Mouse (Mus musculus) lung, embryonic 16.5 days (tissue): ENCODE results near the gene Ube2n. TPM values are rescaled to one million over a fixed set of nuclear protein-coding genes. Genes with fewer than 3 reads are reported as not detected.

ENCODE experiments used
- ATAC-seq: fragments of 200-750 bp; cut with Nextera tagmentation; 2 replicates; pipeline ENCODE4 v1.8.0; 2017; ENCODE audit warnings: low read depth, mild to moderate bottlenecking, moderate library complexity
- H3K27ac ChIP-seq: fragments of 300-500 bp; sonication (generic); 2 replicates; pipeline ENCODE4 v1.5.1; 2014; ENCODE audit warnings: mild to moderate bottlenecking, control low read depth, low read length
- H3K27me3 ChIP-seq: fragments of 300-500 bp; sonication (generic); 2 replicates; pipeline ENCODE4 v1.6.1; 2014; ENCODE audit warnings: low read depth, low read length, mixed read lengths; ENCODE audit not compliant: control insufficient read depth, insufficient read depth
- H3K36me3 ChIP-seq: fragments of 300-500 bp; sonication (generic); 2 replicates; pipeline ENCODE4 v1.6.1; 2014; ENCODE audit warnings: low read length; ENCODE audit not compliant: control insufficient read depth, insufficient read depth
- H3K4me1 ChIP-seq: fragments of 300-500 bp; sonication (generic); replicated peaks from 2 replicates; pipeline ENCODE4 v1.6.1; 2014; ENCODE audit warnings: low read length, mixed read lengths; ENCODE audit not compliant: control insufficient read depth, insufficient read depth
- H3K4me2 ChIP-seq: fragments of 300-500 bp; sonication (generic); 2 replicates; pipeline ENCODE4 v1.6.1; 2014; ENCODE audit warnings: low read depth, low read length, control low read depth
- H3K4me3 ChIP-seq: fragments of 300-500 bp; sonication (generic); 2 replicates; pipeline ENCODE4 v1.5.1; 2014; ENCODE audit warnings: mild to moderate bottlenecking, low read length, control low read depth
- H3K9ac ChIP-seq: fragments of 300-500 bp; sonication (generic); 2 replicates; pipeline ENCODE4 v1.6.1; 2014; ENCODE audit warnings: low read length, control low read depth
- H3K9me3 ChIP-seq: fragments of 300-500 bp; sonication (generic); 2 replicates; pipeline ENCODE4 v1.6.1; 2016; ENCODE audit warnings: low read length; ENCODE audit not compliant: control insufficient read depth
- WGBS: fragments of 180-500 bp; shearing (Covaris S2); extraction: QIAGEN DNeasy Blood & Tissue Kit; methylation state at CpG from one replicate; pipeline ENCODE4 v1.1.7; 2014; 5-methylcytosine and 5-hydroxymethylcytosine counted together
- polyA plus RNA-seq: library from polyadenylated mRNA; unstranded; fragments of >200 nt; fragmentation: Nextera tagmentation; extraction: Ambion mirVana; gene quantifications from 2 replicates; pipeline ENCODE4 v1.2.1, GENCODE M21; 2015

The Ube2n gene
- polyA plus RNA-seq, 1 experiment from 2014 or later = 360 TPM

GRCm38 (mm10) chr10:95501033-95501432 lies 13.9 kb upstream of the Ube2n start:
- no peak for ATAC-seq

GRCm38 (mm10) chr10:95501463-95502081 lies 13.4 kb upstream of the Ube2n start, which contains the start of gene Mrpl42:
Mrpl42 (minus strand) TSS chr10:95501940.
- peak within 1 kb of the TSS; percentile 73 for H3K4me2 ChIP-seq
- under 1% methylated on average over 35 of the region's 35 CpGs for WGBS
- peak; percentile 96 for ATAC-seq
- peaks cover 9% of the 10 kb centered on the region for H3K4me1 ChIP-seq
- peaks cover 6% of the 10 kb centered on the region; the same call in 1 of the 2 replicates for H3K36me3 ChIP-seq
- H3K4me3 ChIP-seq = peak within 1 kb of the TSS; percentile 63
- no peaks in the 10 kb centered on the region for H3K27me3 ChIP-seq
- peak within 1 kb of the TSS; percentile 74 for H3K27ac ChIP-seq
- H3K9ac ChIP-seq = peak within 1 kb of the TSS; percentile 78
- no peaks in the 10 kb centered on the region for H3K9me3 ChIP-seq

More at GRCm38 (mm10) chr10:95501033-95501432, 13.9 kb upstream of the Ube2n start:
- Histone ChIP-seq H3K36me3 (peaks cover 6% of the 10 kb centered on the region; the same call in 1 of the 2 replicates), H3K9me3 (no peaks in the 10 kb centered on the region), H3K9ac (peak overlapping the region; percentile 78), H3K27me3 (no peaks in the 10 kb centered on the region), H3K27ac (peak overlapping the region; percentile 74; the same call in 1 of the 2 replicates), H3K4me1 (peaks cover 9% of the 10 kb centered on the region), H3K4me2 (peak overlapping the region; percentile 73), H3K4me3 (peak overlapping the region; percentile 63)
- under 1% methylated on average over 7 of the region's 7 CpGs for WGBS

GRCm38 (mm10) chr10:95503443-95504235 lies 11.3 kb upstream of the Ube2n start:
- Histone ChIP-seq H3K27me3 (no peaks in the 10 kb centered on the region), H3K9ac (no peak overlapping the region), H3K4me2 (no peak overlapping the region), H3K4me3 (no peak overlapping the region), H3K36me3 (no peaks in the 10 kb centered on the region), H3K4me1 (peaks cover 9% of the 10 kb centered on the region), H3K27ac (no peak overlapping the region), H3K9me3 (no peaks in the 10 kb centered on the region)
- no peak for ATAC-seq
- WGBS = 74% methylated on average over 14 of the region's 14 CpGs

GRCm38 (mm10) chr10:95504341-95504740 lies 10.6 kb upstream of the Ube2n start:
- no peak overlapping the region for H3K4me2 ChIP-seq
- H3K27me3 ChIP-seq = no peaks in the 10 kb centered on the region
- no peak overlapping the region for H3K4me3 ChIP-seq
- no peaks in the 10 kb centered on the region for H3K36me3 ChIP-seq
- 0% methylated on average over 1 of the region's 1 CpGs for WGBS
- H3K4me1 ChIP-seq = peaks cover 9% of the 10 kb centered on the region
- H3K9ac ChIP-seq = no peak overlapping the region
- ATAC-seq = no peak
- no peak overlapping the region for H3K27ac ChIP-seq
- H3K9me3 ChIP-seq = no peaks in the 10 kb centered on the region

- ATAC-seq = no peak
- Histone ChIP-seq H3K27me3 (no peaks in the 10 kb centered on the region), H3K36me3 (no peaks in the 10 kb centered on the region), H3K4me3 (no peak overlapping the region), H3K4me1 (no peaks in the 10 kb centered on the region), H3K9me3 (no peaks in the 10 kb centered on the region; the same call in 1 of the 2 replicates), H3K4me2 (no peak overlapping the region), H3K9ac (no peak overlapping the region), H3K27ac (no peak overlapping the region)
- 85% methylated on average over 8 of the region's 8 CpGs for WGBS
Observed at GRCm38 (mm10) chr10:95508126-95508525, 6.8 kb upstream of the Ube2n start.

- Histone ChIP-seq H3K9ac (no peak overlapping the region), H3K27me3 (no peaks in the 10 kb centered on the region), H3K4me3 (no peak overlapping the region), H3K27ac (no peak overlapping the region), H3K4me1 (no peaks in the 10 kb centered on the region), H3K4me2 (no peak overlapping the region), H3K9me3 (no peaks in the 10 kb centered on the region; the same call in 1 of the 2 replicates), H3K36me3 (no peaks in the 10 kb centered on the region)
- WGBS = 62% methylated on average over 6 of the region's 6 CpGs
- ATAC-seq = no peak
Observed at GRCm38 (mm10) chr10:95508793-95509192, 6.2 kb upstream of the Ube2n start.

- 66% methylated on average over 3 of the region's 3 CpGs for WGBS
- H3K4me1 ChIP-seq = peaks cover 3% of the 10 kb centered on the region
- ATAC-seq = no peak
- no peaks in the 10 kb centered on the region for H3K36me3 ChIP-seq
- no peak overlapping the region for H3K4me3 ChIP-seq
- H3K4me2 ChIP-seq = no peak overlapping the region
- H3K27ac ChIP-seq = no peak overlapping the region
- H3K9ac ChIP-seq = no peak overlapping the region
- no peaks in the 10 kb centered on the region; the same call in 1 of the 2 replicates for H3K9me3 ChIP-seq
- H3K27me3 ChIP-seq = no peaks in the 10 kb centered on the region
Observed at GRCm38 (mm10) chr10:95509263-95509662, 5.7 kb upstream of the Ube2n start.

- no peak overlapping the region for H3K9ac ChIP-seq
- H3K4me3 ChIP-seq = no peak overlapping the region
- no peak for ATAC-seq
- H3K27ac ChIP-seq = no peak overlapping the region
- H3K4me2 ChIP-seq = no peak overlapping the region
- 84% methylated on average over 8 of the region's 8 CpGs for WGBS
- H3K9me3 ChIP-seq = no peaks in the 10 kb centered on the region; the same call in 1 of the 2 replicates
- no peaks in the 10 kb centered on the region for H3K36me3 ChIP-seq
- H3K27me3 ChIP-seq = no peaks in the 10 kb centered on the region
- H3K4me1 ChIP-seq = peaks cover 11% of the 10 kb centered on the region
Observed at GRCm38 (mm10) chr10:95512635-95513034, 2.3 kb upstream of the Ube2n start.
